Mouse (Mus musculus): ENCODE data around the gene Arhgap29.

- TF ChIP-seq CTCF (IDR thresholded peaks at IDR 0.05; ENCODE audit: borderline replicate concordance, control insufficient read depth, extremely low read depth, insufficient read depth, low read length, poor library complexity): no peak
- no peak for TF ChIP-seq POLR2A (IDR thresholded peaks at IDR 0.05; ENCODE audit: control insufficient read depth, extremely low read depth, insufficient read depth, low read length, poor library complexity)
Observed at GRCm38 (mm10) chr3:121903286-121903685, 49.1 kb upstream of the Arhgap29 start.
